Mouse (Mus musculus) layer of hippocampus, postnatal 14 days (tissue): ENCODE data around the gene Adm2. TPM values are rescaled to one million over a fixed set of nuclear protein-coding genes. Genes with fewer than 3 reads are reported as not detected.
A peak's percentile ranks its signal among the peaks of the same experiment; 100 is the strongest.

Experiments
- DNase-seq, 2 experiments: peaks; one replicate each; pipeline ENCODE4 v3.0.0; 2021 to 2022; ENCODE audit warnings: low spot score in 2 of 2, mixed read lengths in 1 of 2
- long read RNA-seq, 2 experiments: library from polyadenylated mRNA; stranded (forward); transcript quantifications; one replicate each; pipeline ENCODE4 v2.0.0; 2021
- total RNA-seq, 2 experiments: library from RNA; stranded (reverse); gene quantifications; 2 replicates each; pipeline ENCODE4 v1.2.3; 2021

Gene Adm2
- not detected for total RNA-seq
- long read RNA-seq, experiment 1 = 0 reads
- long read RNA-seq, experiment 2 = 0 reads

DNA sequence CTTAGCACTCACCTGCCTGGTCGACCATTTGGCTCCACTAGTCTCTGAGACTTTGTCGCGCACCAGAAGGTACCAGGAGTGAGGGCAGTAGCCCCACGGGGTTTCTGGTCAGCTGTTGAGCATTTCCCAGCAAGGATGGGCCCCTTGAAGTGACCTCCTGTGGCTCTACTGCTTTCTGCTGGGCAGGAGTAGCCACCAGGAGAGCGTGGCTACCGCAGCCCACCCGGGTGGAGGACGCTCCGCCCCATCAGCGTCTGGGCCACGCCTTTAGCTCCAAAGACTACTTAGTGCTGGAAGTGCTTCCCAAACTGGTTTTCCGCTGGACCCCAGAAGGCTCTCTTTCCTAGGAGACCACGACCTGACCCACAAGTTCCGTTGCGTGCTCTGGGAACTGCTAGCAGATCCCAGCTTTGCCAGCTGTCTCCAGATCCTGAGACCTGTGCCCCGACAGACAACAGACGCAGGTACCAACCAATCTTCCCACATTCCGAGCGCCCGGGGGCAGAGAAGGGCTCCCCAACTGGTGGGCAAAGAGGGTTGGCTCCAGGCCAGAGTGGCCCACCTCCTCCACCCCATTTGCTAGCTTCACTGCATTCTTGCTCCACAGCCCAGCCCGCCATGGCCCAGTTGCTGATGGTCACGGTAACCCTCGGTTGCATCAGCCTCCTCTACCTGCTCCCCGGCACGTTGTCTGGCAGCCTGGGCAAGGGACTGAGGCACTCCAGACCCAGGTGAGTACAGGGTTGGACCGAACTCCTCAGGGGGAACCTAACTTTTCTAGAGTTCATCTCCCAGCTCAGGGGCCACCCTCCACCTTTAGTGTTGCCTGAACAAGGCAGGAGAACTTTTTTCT, at the start of gene Adm2:
Gene Adm2 (plus strand): TSS at position 51 of the 853 bp plus-strand sequence.
- no peak for DNase-seq

DNA sequence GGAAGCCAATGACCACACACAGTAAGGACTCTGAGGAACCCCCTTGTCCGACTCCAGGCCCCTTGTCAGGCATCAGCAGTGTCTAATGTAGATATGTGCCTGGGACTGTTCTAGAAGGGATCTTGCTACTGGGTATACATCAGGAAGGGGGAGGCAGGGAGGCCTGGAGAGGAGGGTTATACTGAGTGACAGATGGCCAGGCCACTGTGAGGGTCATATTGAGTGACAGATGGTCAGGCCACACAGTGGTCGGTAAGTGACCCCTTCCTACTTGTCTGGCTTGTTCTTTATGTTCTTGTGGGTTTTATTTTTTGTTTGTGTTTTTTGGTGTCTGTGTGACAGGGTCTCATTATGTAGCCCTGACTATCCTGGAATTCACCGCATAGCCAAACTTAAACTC, 47.0 kb upstream of the Adm2 start:
- no peak for DNase-seq

DNA sequence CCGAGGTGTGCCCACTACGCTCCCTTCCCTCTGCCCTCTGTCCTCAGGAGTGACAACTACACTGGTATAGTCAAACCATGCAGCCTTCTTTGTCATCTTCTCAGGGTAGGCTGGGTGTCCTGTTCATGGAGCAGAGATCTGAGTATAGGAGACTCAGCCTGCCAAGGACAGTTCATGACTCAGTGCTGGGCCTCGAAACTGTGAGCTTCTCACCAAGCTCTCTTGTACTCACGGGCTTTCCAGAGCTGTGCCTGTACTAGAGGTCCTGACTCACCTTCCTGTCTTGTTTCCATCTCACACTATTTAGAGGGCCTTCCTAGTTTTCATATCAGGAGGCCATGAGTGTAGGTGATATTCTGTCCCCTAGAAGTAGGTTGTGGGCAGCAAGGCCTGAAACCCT, 45.2 kb upstream of the Adm2 start:
- no peak for DNase-seq

- no peak for DNase-seq
Measured at GRCm38 (mm10) chr15:89282546-89282945, 40.0 kb upstream of the Adm2 start.

DNA sequence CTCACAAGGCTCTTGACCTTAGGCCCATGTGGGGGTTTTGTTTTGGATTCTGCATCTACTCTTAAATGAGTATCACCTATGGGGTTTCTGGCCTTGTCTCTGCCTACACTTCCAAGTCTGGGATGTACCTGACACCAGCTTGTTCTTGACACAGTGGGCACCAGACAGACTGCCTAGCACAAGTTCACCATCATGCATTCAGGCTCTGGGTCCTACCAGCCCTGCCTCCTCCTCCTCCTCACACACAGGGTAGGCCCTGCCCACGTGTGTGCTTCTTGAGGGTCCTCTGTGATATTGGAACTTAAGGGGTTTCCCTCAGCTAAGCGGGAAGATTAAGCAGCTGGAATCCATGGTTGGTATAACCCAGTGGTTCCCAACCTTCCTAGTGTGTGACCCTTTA, 38.4 kb upstream of the Adm2 start:
- DNase-seq = no peak

DNA sequence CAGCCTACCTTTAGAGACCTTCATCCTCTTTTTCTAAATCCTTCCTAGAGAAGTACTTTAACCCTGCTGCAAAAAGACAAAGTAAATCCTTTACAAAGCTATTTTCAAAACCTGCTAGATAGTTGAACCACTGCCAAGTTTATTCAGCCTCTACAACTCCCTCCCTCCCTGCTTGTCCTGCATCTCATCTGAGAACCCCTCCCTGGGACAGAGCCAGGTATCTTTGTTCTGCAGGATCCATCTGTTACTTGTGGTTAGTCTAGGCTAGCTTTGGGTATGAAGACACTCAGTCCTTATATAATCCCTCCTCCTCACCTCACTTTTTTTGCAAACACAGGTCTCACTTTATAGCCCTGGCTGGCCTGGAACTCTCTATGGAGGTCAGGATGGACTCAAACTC, 37.5 kb upstream of the Adm2 start:
- no peak for DNase-seq

DNA sequence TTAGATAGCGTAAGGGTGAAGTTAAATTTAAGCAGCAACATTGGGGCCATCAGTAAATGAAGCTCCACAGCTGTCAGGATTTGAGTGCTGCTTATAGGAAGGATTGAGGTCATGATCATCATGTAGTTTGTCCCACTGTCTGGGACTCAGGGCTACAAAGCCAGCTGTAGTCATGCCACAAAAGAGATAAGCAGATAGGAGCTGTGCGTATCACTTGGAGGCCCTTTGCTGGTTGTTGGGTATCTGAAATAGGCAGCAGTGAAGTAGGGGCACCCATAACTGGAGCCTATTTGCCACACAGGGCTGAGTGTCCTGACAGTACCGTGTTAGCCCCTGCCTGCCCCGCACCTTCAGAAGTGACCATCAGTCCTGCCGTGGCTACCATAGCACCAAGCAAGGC, 37.0 kb upstream of the Adm2 start:
- no peak for DNase-seq

GRCm38 (mm10) chr15:89286114-89286513, 36.4 kb upstream of the Adm2 start:
- no peak for DNase-seq

GRCm38 (mm10) chr15:89286582-89286981, 35.9 kb upstream of the Adm2 start:
- no peak for DNase-seq

- DNase-seq = no peak
Measured at GRCm38 (mm10) chr15:89288227-89288767, 34.2 kb upstream of the Adm2 start.

DNA sequence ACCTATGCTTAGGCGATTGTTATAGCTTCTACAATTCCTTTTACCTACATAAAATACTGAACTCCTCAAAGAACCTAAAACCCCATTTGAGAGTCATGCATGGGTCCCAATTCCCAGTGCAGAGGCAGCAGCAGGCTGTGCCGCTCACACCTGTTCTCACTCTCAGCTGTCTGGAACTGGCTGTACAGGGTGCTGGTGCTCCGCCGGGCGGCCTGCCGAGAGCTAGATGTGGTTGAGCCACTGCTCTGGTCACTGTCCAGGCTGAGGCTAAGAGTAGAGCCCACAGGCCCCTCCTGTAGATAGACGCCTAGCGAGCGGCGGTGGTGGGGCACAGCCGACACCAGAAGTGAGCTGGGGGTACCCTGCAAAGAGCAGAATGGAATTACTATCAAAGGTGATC, 33.1 kb upstream of the Adm2 start:
- DNase-seq = no peak

GRCm38 (mm10) chr15:89291521-89291920, 31.0 kb upstream of the Adm2 start:
- DNase-seq = no peak

DNA sequence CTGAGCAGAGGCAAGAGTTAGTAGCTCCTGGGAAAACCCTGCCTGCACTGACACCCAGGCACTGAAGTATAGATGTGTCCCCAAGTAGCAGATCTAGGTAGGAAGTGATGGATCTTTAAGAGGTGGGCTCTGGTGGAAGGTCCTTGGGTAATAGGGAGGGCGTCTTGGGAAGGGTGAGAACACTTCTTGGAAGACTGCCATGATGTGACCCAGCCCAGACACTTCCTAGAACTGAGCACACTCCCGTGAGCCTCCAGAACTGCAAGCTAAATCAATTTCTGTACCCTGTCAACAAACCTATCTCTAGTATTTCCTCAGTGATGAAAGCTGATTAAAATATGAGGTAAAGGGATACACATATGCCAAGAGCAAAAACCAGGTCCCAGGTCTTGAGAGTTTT, 29.7 kb upstream of the Adm2 start:
- no peak for DNase-seq

- DNase-seq = no peak
Measured at GRCm38 (mm10) chr15:89293778-89294177, 28.7 kb upstream of the Adm2 start.

DNA sequence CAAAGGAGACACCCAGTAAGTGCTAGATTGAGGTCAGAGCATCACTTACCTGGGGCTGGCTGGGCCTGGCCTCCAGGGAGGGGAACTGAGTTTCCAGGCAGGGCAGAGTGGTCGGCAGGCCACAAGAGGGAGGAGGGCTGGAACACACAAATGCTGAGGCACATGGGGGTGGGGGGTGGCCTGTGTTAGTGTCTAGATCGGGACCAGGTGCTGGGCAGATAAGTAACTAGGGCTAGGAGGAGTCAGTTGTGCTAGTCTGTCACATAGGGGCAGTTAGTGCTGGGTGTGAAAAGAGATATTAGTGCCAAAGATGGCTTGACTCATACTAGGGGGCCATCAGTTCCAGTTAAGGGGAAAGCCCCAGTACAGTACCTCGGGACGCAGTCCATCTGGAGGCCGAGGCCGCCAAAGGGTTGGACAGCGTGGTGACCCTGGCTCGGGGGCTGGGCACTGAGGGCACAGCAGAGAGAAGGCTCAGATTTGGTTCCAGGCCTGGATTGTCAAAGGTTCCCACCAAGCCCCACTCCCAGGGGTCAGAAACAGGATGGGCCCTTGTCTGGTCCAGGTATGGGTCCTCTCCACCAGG, 26.8 kb upstream of the Adm2 start:
- no peak for DNase-seq

GRCm38 (mm10) chr15:89296465-89296864, 26.1 kb upstream of the Adm2 start:
- no peak for DNase-seq

- peak; percentile 49 to 79 for DNase-seq
Measured at GRCm38 (mm10) chr15:89297695-89298094, 24.8 kb upstream of the Adm2 start.

GRCm38 (mm10) chr15:89300180-89300579, 22.3 kb upstream of the Adm2 start:
- no peak for DNase-seq

DNA sequence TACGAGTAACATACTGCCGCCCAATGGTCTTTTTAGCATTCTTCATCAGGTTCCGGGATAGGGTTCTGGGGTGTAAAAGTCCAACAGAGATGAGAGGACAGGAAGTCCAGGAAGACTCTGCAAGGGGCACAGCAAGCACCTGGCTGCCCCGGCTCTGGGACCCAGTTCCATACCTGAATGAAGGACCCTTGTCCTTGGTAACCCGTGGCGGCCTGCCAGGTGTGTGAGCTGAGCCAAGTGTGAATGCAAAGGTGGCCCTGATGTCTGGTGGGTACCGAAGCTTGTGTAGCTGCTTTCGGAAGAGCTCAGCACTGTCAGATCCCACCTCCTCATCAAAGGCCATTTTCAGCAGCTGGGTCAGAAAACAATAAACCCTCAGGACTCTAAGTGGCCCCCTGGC, 21.9 kb upstream of the Adm2 start:
- DNase-seq = no peak

- no peak for DNase-seq
Measured at GRCm38 (mm10) chr15:89305966-89306365, 16.6 kb upstream of the Adm2 start.

- no peak for DNase-seq
Measured at GRCm38 (mm10) chr15:89307461-89307860, 15.1 kb upstream of the Adm2 start.

DNA sequence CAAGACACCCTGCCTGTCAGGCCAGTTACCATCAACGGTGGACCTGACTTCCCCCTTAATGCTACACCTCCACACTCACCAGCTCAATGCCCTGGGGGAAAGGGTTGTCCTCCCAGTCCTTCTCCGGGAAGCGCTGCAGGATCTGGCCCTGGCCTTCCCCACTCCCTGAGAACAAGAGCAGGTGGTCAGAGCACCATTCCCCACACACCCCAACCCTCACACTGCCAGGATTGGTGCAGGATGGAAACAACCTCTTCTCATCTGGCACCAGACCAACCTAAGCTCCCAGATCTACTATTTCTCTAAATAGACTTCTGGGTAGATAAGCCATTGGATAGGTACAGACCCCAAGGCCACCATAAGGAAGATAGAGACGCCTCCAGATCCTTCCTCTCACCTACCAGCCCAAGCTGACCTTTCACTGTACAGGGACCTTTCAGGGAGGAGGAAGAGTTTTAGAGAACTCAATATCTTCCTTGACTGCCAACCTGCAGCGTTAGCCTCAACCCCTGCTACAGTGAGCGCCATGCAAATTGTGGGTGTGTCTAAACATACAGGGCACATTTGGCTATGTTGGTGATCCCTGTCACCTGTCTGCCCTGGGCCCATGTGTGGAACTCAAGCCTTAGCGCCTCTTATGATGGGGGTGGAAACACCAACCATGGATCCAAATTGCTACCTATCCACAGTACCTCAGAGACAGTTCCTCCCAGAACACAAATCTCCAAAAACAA, 13.9 kb upstream of the Adm2 start:
- no peak for DNase-seq
